Mouse (Mus musculus): Measurements from ENCODE around the gene Gprc5a. TPM values are rescaled to one million over a fixed set of nuclear protein-coding genes. Genes with fewer than 3 reads are reported as not detected.

The Gprc5a gene
- 2.1 and 2.5 TPM in 2 replicates for polyA plus RNA-seq (2015; fragmentation: Nextera tagmentation; extraction: Ambion mirVana)

DNA sequence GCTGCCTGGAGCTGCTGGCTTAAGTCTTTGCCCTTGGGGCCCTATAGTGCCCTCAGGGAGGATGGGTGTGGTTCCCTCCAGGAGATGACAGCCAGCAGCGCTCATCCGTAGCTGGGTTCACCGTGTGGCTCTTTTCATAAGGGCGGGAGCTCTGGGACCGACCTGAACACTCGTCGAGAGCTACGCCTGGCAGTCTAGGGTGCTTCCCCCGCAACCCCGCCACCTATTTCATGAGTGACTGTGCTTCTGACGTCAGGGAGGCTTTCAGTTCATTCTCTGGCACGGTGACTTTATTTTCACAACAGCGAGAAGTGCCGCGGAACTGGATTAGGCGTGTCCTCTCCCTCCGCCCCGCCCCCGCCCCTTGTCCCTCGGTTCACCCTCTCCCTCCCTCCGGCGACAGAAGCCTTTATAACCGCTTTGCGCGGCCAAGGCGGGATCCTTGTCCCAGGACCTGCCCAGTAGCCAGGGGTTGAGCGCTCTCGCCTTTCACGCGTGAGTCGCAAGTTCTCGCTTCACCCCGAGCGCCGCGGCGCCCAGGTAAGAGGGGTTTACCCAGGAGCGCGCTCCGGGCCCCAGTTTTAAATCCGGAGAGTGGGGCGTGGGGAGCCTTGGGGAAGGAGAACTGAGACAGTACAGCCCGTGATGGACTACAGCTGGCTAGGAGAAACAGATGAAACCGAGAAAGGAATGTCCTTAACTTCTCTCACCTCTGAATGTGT, at the start of gene Gprc5a:
Gene Gprc5a (plus strand): TSS at position 416 of the 722 bp plus-strand sequence.
- peak; percentile 72 for ATAC-seq (ENCODE audit: low FRiP score, low read depth)
- peak within 1 kb of the TSS; percentile 63 for H3K9ac ChIP-seq
- H3K27me3 ChIP-seq = peaks cover 24% of the 10 kb centered on the region
- H3K27ac ChIP-seq = no peak within 1 kb of the TSS
- peak within 1 kb of the TSS; percentile 77 for H3K4me2 ChIP-seq (replicated peaks)
- peak within 1 kb of the TSS; percentile 49 for H3K4me3 ChIP-seq
- 1% methylated on average over 44 of the region's 44 CpGs for WGBS
- H3K36me3 ChIP-seq = no peaks in the 10 kb centered on the region
- H3K4me1 ChIP-seq = peaks cover 25% of the 10 kb centered on the region
- H3K9me3 ChIP-seq = no peaks in the 10 kb centered on the region

DNA sequence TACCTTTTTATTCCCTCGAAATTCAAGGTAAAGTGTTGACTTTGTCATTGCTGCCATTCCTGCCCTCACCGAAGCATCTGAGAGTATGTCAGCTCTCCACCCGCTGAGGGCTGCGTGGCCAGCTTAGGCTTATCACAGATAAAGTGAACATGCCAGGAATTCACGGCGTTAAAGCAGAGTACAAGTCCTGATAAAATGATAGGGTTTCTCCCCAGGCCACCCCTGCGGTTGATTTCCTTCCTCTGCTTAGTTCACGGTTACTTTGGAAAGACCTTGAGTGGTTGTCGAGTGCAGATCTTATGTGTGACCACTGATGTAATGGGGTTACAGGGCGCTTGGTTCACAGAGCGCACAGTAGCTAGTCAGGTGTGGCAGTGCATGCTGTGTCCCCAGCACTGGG, 48.2 kb upstream of the Gprc5a start:
- no peak for ATAC-seq (ENCODE audit: low FRiP score, low read depth)

DNA sequence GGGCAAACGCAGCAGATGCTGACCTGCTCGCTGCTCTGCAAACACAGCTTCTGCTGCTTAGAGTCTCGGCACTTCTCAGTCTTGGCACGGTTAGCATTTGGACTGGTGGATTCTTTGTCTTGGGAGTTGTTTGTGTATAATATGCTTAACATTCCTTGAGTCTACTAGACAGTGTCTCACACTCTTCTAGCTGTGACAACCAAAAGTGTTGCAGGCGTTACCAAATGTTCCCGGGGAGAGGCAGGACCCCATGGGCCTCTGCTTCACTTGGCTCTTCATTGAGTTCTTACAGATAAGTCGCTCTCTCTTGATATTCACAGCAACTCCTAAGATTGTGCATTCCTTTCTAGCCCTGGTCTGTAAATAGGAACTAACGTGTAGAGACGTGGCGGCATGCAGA, 45.9 kb upstream of the Gprc5a start:
- no peak for ATAC-seq (ENCODE audit: low FRiP score, low read depth)
- Histone ChIP-seq H3K4me1 (no peaks in the 10 kb centered on the region), H3K9ac (no peak overlapping the region), H3K4me3 (no peak overlapping the region), H3K27me3 (no peaks in the 10 kb centered on the region), H3K36me3 (peaks cover 98% of the 10 kb centered on the region), H3K27ac (no peak overlapping the region), H3K4me2 (replicated peaks) (no peak overlapping the region), H3K9me3 (no peaks in the 10 kb centered on the region)
- WGBS = 91% methylated on average over 10 of the region's 10 CpGs

More for the DNA sequence above, 48.2 kb upstream of the Gprc5a start:
- Histone ChIP-seq H3K9me3 (no peaks in the 10 kb centered on the region), H3K9ac (no peak overlapping the region), H3K36me3 (peaks cover 86% of the 10 kb centered on the region), H3K4me1 (peaks cover 3% of the 10 kb centered on the region), H3K27me3 (no peaks in the 10 kb centered on the region), H3K4me3 (no peak overlapping the region), H3K4me2 (replicated peaks) (no peak overlapping the region), H3K27ac (no peak overlapping the region)
- whole genome bisulfite sequencing = 94% methylated on average over 11 of the region's 11 CpGs

DNA sequence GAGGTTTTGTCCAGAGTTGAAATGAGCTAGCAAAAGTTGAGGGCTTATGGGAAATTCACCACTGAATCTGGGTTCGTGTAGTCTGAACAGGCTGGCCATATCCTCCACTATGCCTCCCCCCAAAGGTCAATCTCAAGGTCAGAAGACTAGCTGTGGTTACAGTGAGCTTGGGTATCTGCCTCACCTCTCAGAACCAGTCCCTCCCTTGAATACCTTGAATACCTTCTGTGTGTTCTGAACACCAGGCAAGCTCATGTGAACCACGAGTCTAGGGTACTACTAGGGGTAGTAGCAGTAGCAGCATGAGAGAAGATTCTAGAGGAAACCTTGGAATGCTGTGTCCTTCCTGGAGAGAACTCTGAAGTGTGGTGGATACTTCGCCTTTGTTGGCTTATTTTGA, 43.8 kb upstream of the Gprc5a start:
- no peak for ATAC-seq (ENCODE audit: low FRiP score, low read depth)
- 86% methylated on average over 3 of the region's 3 CpGs for WGBS

DNA sequence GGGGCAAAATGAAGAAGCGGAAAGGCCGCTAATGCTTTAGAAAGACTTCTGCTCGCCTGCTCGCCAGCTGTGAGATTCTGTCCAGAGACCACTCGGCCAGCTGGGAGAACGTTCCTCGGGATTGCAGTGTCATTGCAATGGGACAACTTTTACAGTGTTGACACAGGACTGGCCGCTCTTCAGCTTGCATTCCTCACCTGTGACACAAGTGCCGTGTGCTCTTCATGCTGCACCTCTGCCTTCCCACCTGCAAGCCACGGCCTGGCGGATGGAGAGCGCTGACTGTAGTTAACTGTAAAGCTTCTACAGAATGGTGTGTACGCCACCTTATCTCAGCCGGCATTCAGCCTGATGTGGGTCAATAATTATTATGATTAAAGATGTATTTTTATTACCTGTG, 42.1 kb upstream of the Gprc5a start:
- WGBS = 91% methylated on average over 14 of the region's 14 CpGs
- ATAC-seq (ENCODE audit: low FRiP score, low read depth) = no peak
- H3K27ac ChIP-seq = no peak overlapping the region
- H3K4me3 ChIP-seq = no peak overlapping the region
- H3K36me3 ChIP-seq = peaks cover 67% of the 10 kb centered on the region
- no peaks in the 10 kb centered on the region for H3K9me3 ChIP-seq
- H3K4me1 ChIP-seq = no peaks in the 10 kb centered on the region
- H3K9ac ChIP-seq = no peak overlapping the region
- no peaks in the 10 kb centered on the region for H3K27me3 ChIP-seq
- H3K4me2 ChIP-seq (replicated peaks) = no peak overlapping the region

More for the DNA sequence above, 43.8 kb upstream of the Gprc5a start:
- H3K4me3 ChIP-seq = no peak overlapping the region
- H3K9ac ChIP-seq = no peak overlapping the region
- H3K4me2 ChIP-seq (replicated peaks) = no peak overlapping the region
- H3K27me3 ChIP-seq = no peaks in the 10 kb centered on the region
- H3K36me3 ChIP-seq = peaks cover 84% of the 10 kb centered on the region
- no peaks in the 10 kb centered on the region for H3K4me1 ChIP-seq
- H3K27ac ChIP-seq = no peak overlapping the region
- H3K9me3 ChIP-seq = no peaks in the 10 kb centered on the region

DNA sequence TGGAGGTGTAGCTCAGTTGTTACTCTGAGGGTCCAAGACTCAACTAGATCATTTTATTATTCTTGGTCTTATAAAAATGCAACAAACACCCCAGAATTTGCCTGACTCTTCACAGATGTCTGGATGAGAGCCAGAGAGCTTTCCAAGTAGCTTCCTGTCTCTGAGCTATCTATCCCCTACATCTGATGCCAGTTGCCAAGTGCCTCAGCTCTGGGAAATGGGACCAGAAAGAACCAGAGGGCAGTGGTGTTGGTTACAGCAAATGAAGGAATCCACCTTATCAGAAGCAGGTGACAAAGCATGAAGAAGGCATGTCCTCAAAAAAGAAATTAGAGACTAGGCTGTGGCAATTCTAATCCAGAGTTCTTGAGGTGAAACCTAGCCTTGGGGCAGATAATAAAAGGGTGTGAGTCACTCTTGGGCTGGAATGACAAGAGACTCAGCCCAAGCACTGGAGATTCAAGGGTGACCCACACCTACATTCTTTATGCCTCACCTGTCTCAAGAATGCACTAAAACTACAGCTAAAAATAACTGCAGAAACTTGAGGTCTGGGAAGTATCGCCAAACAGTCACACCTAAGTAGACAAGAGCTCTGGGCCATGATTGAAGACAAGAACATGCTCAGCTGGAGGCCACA, 40.5 kb upstream of the Gprc5a start:
- no peaks in the 10 kb centered on the region for H3K9me3 ChIP-seq
- no peak overlapping the region for H3K27ac ChIP-seq
- WGBS = 91% methylated on average over 1 of the region's 1 CpGs
- no peak for ATAC-seq (ENCODE audit: low FRiP score, low read depth)
- no peaks in the 10 kb centered on the region for H3K27me3 ChIP-seq
- no peak overlapping the region for H3K4me3 ChIP-seq
- peaks cover 3% of the 10 kb centered on the region; the same call in 1 of the 2 replicates for H3K4me1 ChIP-seq
- H3K36me3 ChIP-seq = peaks cover 52% of the 10 kb centered on the region
- H3K9ac ChIP-seq = no peak overlapping the region
- no peak overlapping the region for H3K4me2 ChIP-seq (replicated peaks)

DNA sequence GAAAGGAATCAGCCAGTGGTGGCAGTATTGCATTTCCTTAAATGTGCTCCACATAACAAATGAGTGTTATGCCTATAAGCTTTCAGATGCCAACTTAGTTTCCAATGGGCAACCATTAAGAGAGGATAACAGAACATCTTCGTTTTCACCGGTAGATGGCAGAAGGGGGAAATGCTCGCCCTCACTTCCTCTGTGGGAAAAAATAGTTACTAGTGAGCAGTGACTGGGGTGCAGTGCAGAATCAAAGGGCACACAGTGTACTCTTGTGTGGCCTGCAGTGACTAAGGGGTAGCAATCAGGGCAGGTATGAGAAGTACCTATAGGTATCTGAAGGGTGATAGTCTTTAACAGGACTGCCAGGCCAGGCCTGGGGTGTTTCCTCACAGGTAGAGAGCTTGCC, 39.2 kb upstream of the Gprc5a start:
- Histone ChIP-seq H3K27me3 (no peaks in the 10 kb centered on the region), H3K4me1 (peaks cover 3% of the 10 kb centered on the region; the same call in 1 of the 2 replicates), H3K4me3 (no peak overlapping the region), H3K9ac (no peak overlapping the region), H3K27ac (no peak overlapping the region), H3K9me3 (no peaks in the 10 kb centered on the region), H3K36me3 (peaks cover 38% of the 10 kb centered on the region), H3K4me2 (replicated peaks) (no peak overlapping the region)
- no peak for ATAC-seq (ENCODE audit: low FRiP score, low read depth)
- WGBS = 14% methylated on average over 3 of the region's 3 CpGs

DNA sequence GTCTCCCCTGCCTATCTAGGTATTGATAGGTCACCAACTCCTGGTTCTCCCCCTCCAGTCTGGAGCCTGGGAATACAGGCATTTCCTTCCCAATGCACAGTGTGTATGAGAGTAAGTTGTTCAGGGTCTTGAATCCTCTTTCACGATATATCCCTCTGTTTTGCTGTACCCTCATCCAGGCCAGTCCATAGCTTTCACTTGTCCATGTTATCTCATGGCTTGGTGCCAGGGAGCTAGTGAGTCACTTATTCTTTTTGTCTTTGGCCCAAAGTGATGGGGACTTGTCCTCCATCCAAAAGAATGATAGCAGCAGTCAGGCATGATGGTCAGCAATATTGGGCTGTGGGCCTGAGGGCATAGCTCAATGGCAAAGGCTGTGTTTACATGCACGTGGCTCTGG, 38.7 kb upstream of the Gprc5a start:
- Histone ChIP-seq H3K27ac (no peak overlapping the region), H3K9ac (no peak overlapping the region), H3K9me3 (no peaks in the 10 kb centered on the region), H3K36me3 (peaks cover 33% of the 10 kb centered on the region), H3K4me3 (no peak overlapping the region), H3K4me1 (peaks cover 3% of the 10 kb centered on the region; the same call in 1 of the 2 replicates), H3K4me2 (replicated peaks) (no peak overlapping the region), H3K27me3 (no peaks in the 10 kb centered on the region)
- no peak for ATAC-seq (ENCODE audit: low FRiP score, low read depth)
- 85% methylated on average over 2 of the region's 2 CpGs for WGBS

DNA sequence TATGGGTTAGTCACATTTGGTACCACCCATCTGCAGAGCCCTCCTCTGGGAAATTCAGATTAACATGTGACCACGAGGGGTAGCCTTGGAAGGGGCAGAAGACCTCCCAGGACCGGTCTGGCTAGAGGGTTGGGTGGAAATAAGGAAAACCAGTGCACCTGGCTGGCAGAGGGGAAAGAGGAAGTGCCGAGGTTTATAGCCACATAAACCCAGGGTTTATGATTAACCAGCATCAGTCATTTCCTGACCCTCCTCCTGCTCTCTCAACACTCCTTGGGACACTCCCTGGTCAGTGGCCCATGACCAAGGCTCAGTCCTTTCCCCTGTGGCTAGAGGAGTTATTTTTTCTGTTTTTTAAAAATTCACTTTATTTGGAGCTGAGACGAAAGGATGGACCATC, 36.2 kb upstream of the Gprc5a start:
- no peak for ATAC-seq (ENCODE audit: low FRiP score, low read depth)
- no peak overlapping the region for H3K27ac ChIP-seq
- no peaks in the 10 kb centered on the region for H3K9me3 ChIP-seq
- H3K9ac ChIP-seq = no peak overlapping the region
- no peak overlapping the region for H3K4me2 ChIP-seq (replicated peaks)
- 29% methylated on average over 4 of the region's 4 CpGs for WGBS
- peaks cover 3% of the 10 kb centered on the region; the same call in 1 of the 2 replicates for H3K4me1 ChIP-seq
- H3K27me3 ChIP-seq = no peaks in the 10 kb centered on the region
- H3K4me3 ChIP-seq = no peak overlapping the region
- peaks cover 11% of the 10 kb centered on the region for H3K36me3 ChIP-seq

DNA sequence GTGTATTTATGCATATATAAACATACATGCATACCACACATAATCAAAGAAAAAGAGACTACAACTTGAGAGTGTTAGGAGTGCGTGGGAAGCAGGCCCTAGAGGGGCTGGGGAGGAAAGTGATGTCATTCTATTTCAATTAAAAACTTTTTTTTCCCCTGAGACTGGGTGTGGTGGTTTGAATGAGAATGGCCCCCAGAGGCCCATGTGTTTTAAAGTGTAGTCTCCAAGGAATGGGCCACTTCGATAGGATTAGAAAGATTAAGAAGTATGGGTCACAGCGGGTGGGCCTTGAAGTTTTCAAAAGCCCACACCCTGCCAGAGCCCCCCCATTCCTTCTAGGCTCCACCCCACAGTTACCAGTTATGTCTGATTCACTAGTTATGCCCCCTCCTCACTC, 26.8 kb upstream of the Gprc5a start:
- ATAC-seq (ENCODE audit: low FRiP score, low read depth) = no peak
- Histone ChIP-seq H3K9me3 (no peaks in the 10 kb centered on the region), H3K36me3 (no peaks in the 10 kb centered on the region), H3K27me3 (peaks cover 25% of the 10 kb centered on the region), H3K4me1 (peaks cover 9% of the 10 kb centered on the region; the same call in 1 of the 2 replicates), H3K4me3 (no peak overlapping the region), H3K4me2 (replicated peaks) (no peak overlapping the region), H3K27ac (no peak overlapping the region), H3K9ac (no peak overlapping the region)
- WGBS = 56% methylated on average over 3 of the region's 3 CpGs

DNA sequence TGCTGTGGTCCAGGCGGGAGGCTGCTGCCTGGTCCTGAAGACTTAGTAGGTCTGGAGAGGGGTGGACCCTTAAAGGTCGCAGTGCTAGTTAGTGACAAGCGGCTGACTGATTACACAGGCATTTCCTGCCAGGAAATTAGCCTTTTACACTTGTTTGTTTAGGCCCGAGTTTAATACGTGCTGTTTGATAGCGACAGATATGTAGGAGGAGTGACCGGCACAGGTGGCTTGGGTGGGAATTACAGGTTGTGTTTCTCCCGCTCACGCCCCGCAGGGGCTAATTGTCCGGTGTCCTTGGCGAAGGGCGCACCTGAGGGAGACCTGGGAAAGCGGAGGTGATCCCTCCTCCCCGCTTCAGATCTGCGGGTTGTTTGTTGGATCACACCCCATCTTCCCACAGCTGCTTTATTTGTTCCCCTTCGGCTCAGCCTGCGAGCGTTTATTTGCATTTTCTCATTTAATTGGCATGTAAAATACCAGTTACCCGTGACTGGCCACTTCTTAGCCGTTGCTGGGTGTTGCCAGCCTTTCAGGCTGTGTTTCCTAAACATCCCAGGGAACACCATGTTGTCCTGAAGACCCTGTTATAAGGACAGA, 25.1 kb upstream of the Gprc5a start:
- no peak overlapping the region for H3K9ac ChIP-seq
- H3K9me3 ChIP-seq = no peaks in the 10 kb centered on the region
- no peaks in the 10 kb centered on the region for H3K36me3 ChIP-seq
- H3K4me3 ChIP-seq = peak overlapping the region; percentile 16
- WGBS = under 1% methylated on average over 21 of the region's 21 CpGs
- no peak for ATAC-seq (ENCODE audit: low FRiP score, low read depth)
- H3K27me3 ChIP-seq = peaks cover 25% of the 10 kb centered on the region
- peaks cover 9% of the 10 kb centered on the region; the same call in 1 of the 2 replicates for H3K4me1 ChIP-seq
- peak overlapping the region; percentile 50 for H3K4me2 ChIP-seq (replicated peaks)
- H3K27ac ChIP-seq = no peak overlapping the region

DNA sequence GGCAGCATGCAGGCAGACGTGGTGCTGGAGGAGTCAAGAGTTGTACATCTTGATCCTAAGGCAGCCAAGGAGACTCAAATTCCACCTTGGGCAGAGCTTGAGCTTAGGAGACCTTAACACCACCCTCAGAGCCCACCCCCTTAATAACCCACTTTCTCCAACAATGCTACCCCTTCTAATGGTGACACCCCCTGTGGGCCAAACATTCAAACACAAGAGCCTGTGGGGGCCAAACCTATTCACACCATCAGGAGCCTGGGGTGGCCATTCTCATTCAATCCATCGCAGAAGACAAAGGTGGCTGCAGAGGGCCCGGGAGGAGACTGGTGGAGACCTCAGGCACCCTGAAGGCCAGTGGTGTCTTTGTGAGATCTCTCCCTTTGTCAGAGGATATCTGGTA, 23.5 kb upstream of the Gprc5a start:
- Histone ChIP-seq H3K4me1 (peaks cover 9% of the 10 kb centered on the region; the same call in 1 of the 2 replicates), H3K27me3 (peaks cover 25% of the 10 kb centered on the region), H3K4me2 (replicated peaks) (no peak overlapping the region), H3K9ac (no peak overlapping the region), H3K9me3 (no peaks in the 10 kb centered on the region), H3K36me3 (no peaks in the 10 kb centered on the region), H3K27ac (no peak overlapping the region), H3K4me3 (no peak overlapping the region)
- 82% methylated on average over 3 of the region's 3 CpGs for WGBS
- ATAC-seq (ENCODE audit: low FRiP score, low read depth) = no peak

Data from limb, embryonic 13.5 days (tissue).